Mouse (Mus musculus) gastrocnemius, postnatal 4 days (tissue): ENCODE data around the gene Zfr2. TPM values are rescaled to one million over a fixed set of nuclear protein-coding genes. Genes with fewer than 3 reads are reported as not detected.

Experiments
- microRNA-seq: library from miRNA; unstranded; fragments of <30 nt; microRNA quantifications from one replicate; pipeline ENCODE4 v1.2.0, GENCODE M21; 2021
- total RNA-seq, 2 experiments: library from RNA; stranded (reverse); gene quantifications; 2 replicates each; pipeline ENCODE4 v1.2.3; 2021

Gene Zfr2
- total RNA-seq, 2 experiments from 2014 or later = 4.3 to 5.6 TPM

Small RNAs within 50 kb of the gene (microRNA-seq; reads per million reads assigned to microRNA genes)
- 1.1 reads per million for gene Mir3057

Other genes with a start within 250 kb of the Zfr2 start
- gene Gng7, start 218.2 kb upstream of the Zfr2 start, total RNA-seq = 1 to 10 TPM; 1.9 to 2.0 TPM
- under 1 TPM in 1 of 2 experiments, not detected in 1; 0.10 TPM for gene Diras1, start 207.5 kb upstream of the Zfr2 start, total RNA-seq
- gene Slc39a3, start 195.7 kb upstream of the Zfr2 start, total RNA-seq = 10 to 100 TPM; 11.2 to 11.9 TPM
- 100 to 1,000 TPM in 1 of 2 experiments, 10 to 100 TPM in 1; 98.0 to 100 TPM for gene Sgta, start 173.0 kb upstream of the Zfr2 start, total RNA-seq
- gene Thop1, start 163.1 kb upstream of the Zfr2 start, total RNA-seq = 10 to 100 TPM; 40.6 to 44.0 TPM
- gene Creb3l3, start 134.3 kb upstream of the Zfr2 start, total RNA-seq = 1 to 10 TPM; 1.2 to 1.5 TPM
- 100 to 1,000 TPM; 148 to 152 TPM for gene Map2k2, start 127.2 kb upstream of the Zfr2 start, total RNA-seq
- 10 to 100 TPM; 37.7 to 42.0 TPM for gene Zbtb7a, start 97.9 kb upstream of the Zfr2 start, total RNA-seq
- gene Pias4, start 65.2 kb upstream of the Zfr2 start, total RNA-seq = 10 to 100 TPM; 22.1 to 22.5 TPM
- gene Eef2, start 56.5 kb upstream of the Zfr2 start, total RNA-seq = 1,000 to 10,000 TPM; 1,324 to 1,404 TPM
- 10 to 100 TPM; 40.2 to 41.4 TPM for gene Dapk3, start 50.1 kb upstream of the Zfr2 start, total RNA-seq
- not detected for gene 4930442H23Rik, start 49.3 kb upstream of the Zfr2 start, total RNA-seq
- gene Nmrk2, start 31.1 kb upstream of the Zfr2 start, total RNA-seq = 1 to 10 TPM; 1.2 to 1.5 TPM
- gene Atcay, start 2.3 kb upstream of the Zfr2 start, total RNA-seq = under 1 TPM; 0.08 to 0.12 TPM
- gene Matk, start 19.8 kb downstream of the Zfr2 start, total RNA-seq = under 1 TPM; 0.34 to 0.78 TPM
- 10 to 100 TPM; 90.0 to 97.6 TPM for gene Mrpl54, start 33.8 kb downstream of the Zfr2 start, total RNA-seq
- gene Apba3, start 33.8 kb downstream of the Zfr2 start, total RNA-seq = 10 to 100 TPM; 49.2 to 50.2 TPM
- gene Tjp3, start 58.4 kb downstream of the Zfr2 start, total RNA-seq = under 1 TPM; 0.25 to 0.44 TPM
- gene Pip5k1c, start 59.8 kb downstream of the Zfr2 start, total RNA-seq = 10 to 100 TPM; 35.8 TPM
- 10 to 100 TPM; 17.8 to 18.3 TPM for gene Cactin, start 87.9 kb downstream of the Zfr2 start, total RNA-seq
- 1 to 10 TPM; 4.8 to 5.8 TPM for gene Tbxa2r, start 95.6 kb downstream of the Zfr2 start, total RNA-seq
- gene Gipc3, start 110.1 kb downstream of the Zfr2 start, total RNA-seq = under 1 TPM; 0.66 to 0.86 TPM
- gene Hmg20b, start 117.3 kb downstream of the Zfr2 start, total RNA-seq = 10 to 100 TPM; 46.2 to 58.6 TPM
- 1 to 10 TPM; 8.6 to 9.9 TPM for gene Mfsd12, start 124.3 kb downstream of the Zfr2 start, total RNA-seq
- gene 4930404N11Rik, start 132.7 kb downstream of the Zfr2 start, total RNA-seq = 1 to 10 TPM; 1.7 to 1.8 TPM
- 10 to 100 TPM; 32.2 to 33.5 TPM for gene Fzr1, start 145.4 kb downstream of the Zfr2 start, total RNA-seq
- 10 to 100 TPM; 48.1 to 48.5 TPM for gene Dohh, start 151.3 kb downstream of the Zfr2 start, total RNA-seq
- gene Gm48551, start 151.3 kb downstream of the Zfr2 start, total RNA-seq = 1 to 10 TPM in 1 of 2 experiments, under 1 TPM in 1; 0.70 to 1.5 TPM
- gene Gm48552, start 155.8 kb downstream of the Zfr2 start, total RNA-seq = 1 to 10 TPM; 1.3 to 2.0 TPM
- gene Smim24, start 159.9 kb downstream of the Zfr2 start, total RNA-seq = under 1 TPM; 0.91 to 0.98 TPM
- gene Nfic, start 222.5 kb downstream of the Zfr2 start, total RNA-seq = 100 to 1,000 TPM; 274 to 335 TPM
- gene Celf5, start 249.6 kb downstream of the Zfr2 start, total RNA-seq = under 1 TPM; 0.47 to 0.52 TPM